Mouse (Mus musculus) limb, embryonic 10.5 days (tissue): ENCODE measurements around the gene Tysnd1. TPM values are rescaled to one million over a fixed set of nuclear protein-coding genes. Genes with fewer than 3 reads are reported as not detected.
A peak's percentile ranks its signal among the peaks of the same experiment; 100 is the strongest.

Experiments used
- DNase-seq: peaks from one replicate; pipeline ENCODE4 v3.0.0-alpha.2; 2017; ENCODE audit warnings: low spot score
- H3K27ac ChIP-seq: fragments of 300-500 bp; sonication (generic); 2 replicates; pipeline ENCODE4 v1.5.1; 2016; ENCODE audit warnings: mild to moderate bottlenecking
- H3K27me3 ChIP-seq: fragments of 300-500 bp; sonication (generic); 2 replicates; pipeline ENCODE4 v1.6.1; 2016; ENCODE audit warnings: low read depth, mild to moderate bottlenecking; ENCODE audit not compliant: poor library complexity, severe bottlenecking
- H3K36me3 ChIP-seq: fragments of 300-500 bp; sonication (generic); 2 replicates; pipeline ENCODE4 v1.6.1; 2016; ENCODE audit warnings: mild to moderate bottlenecking, moderate library complexity
- H3K4me1 ChIP-seq: fragments of 300-500 bp; sonication (generic); 2 replicates; pipeline ENCODE4 v1.6.1; 2016
- H3K4me3 ChIP-seq: fragments of 300-500 bp; sonication (generic); 2 replicates; pipeline ENCODE4 v1.5.1; 2016; ENCODE audit warnings: mild to moderate bottlenecking, moderate library complexity
- H3K9me3 ChIP-seq: fragments of 300-500 bp; sonication (generic); replicated peaks from 2 replicates; pipeline ENCODE4 v1.6.1; 2016; ENCODE audit warnings: mild to moderate bottlenecking
- WGBS: fragments of 180-500 bp; shearing (Covaris S2); methylation state at CpG from one replicate; pipeline ENCODE4 v1.1.7; 2016; 5-methylcytosine and 5-hydroxymethylcytosine counted together
- polyA plus RNA-seq: library from polyadenylated mRNA; unstranded; fragments of >200 nt; fragmentation: Nextera tagmentation; extraction: Ambion mirVana; gene quantifications from 2 replicates; pipeline ENCODE4 v1.2.1, GENCODE M21; 2016

Tysnd1 gene
- polyA plus RNA-seq, 1 experiment from 2014 or later: 39.9 TPM

GRCm38 (mm10) chr10:61704663-61705062 lies 9.3 kb downstream of the Tysnd1 start:
- Histone ChIP-seq H3K9me3 (no peaks in the 10 kb centered on the region), H3K4me1 (no peaks in the 10 kb centered on the region), H3K36me3 (peaks cover 45% of the 10 kb centered on the region), H3K27ac (no peak overlapping the region), H3K27me3 (no peaks in the 10 kb centered on the region), H3K4me3 (no peak overlapping the region)
- DNase-seq: no peak
- 79% methylated on average over 4 of the region's 4 CpGs for WGBS

- H3K9me3 ChIP-seq: no peaks in the 10 kb centered on the region
- 74% methylated on average over 6 of the region's 6 CpGs for WGBS
- no peak for DNase-seq
- peaks cover 30% of the 10 kb centered on the region for H3K36me3 ChIP-seq
- H3K4me1 ChIP-seq: no peaks in the 10 kb centered on the region
- H3K4me3 ChIP-seq: no peak overlapping the region
- no peak overlapping the region for H3K27ac ChIP-seq
- H3K27me3 ChIP-seq: no peaks in the 10 kb centered on the region
Observed at GRCm38 (mm10) chr10:61706412-61707375, 11.4 kb downstream of the Tysnd1 start.

- whole genome bisulfite sequencing: 74% methylated on average over 3 of the region's 3 CpGs
- Histone ChIP-seq H3K36me3 (no peaks in the 10 kb centered on the region), H3K9me3 (no peaks in the 10 kb centered on the region), H3K27ac (no peak overlapping the region), H3K4me3 (no peak overlapping the region), H3K4me1 (peaks cover 17% of the 10 kb centered on the region), H3K27me3 (peaks cover 17% of the 10 kb centered on the region; the same call in 1 of the 2 replicates)
- DNase-seq: no peak
Observed at GRCm38 (mm10) chr10:61713601-61714000, 18.3 kb downstream of the Tysnd1 start.

GRCm38 (mm10) chr10:61714146-61714545 lies 18.8 kb downstream of the Tysnd1 start:
- no peak for DNase-seq
- Histone ChIP-seq H3K4me3 (no peak overlapping the region), H3K27ac (no peak overlapping the region), H3K36me3 (no peaks in the 10 kb centered on the region), H3K4me1 (peaks cover 17% of the 10 kb centered on the region), H3K27me3 (peaks cover 17% of the 10 kb centered on the region; the same call in 1 of the 2 replicates), H3K9me3 (no peaks in the 10 kb centered on the region)
- 91% methylated on average over 4 of the region's 4 CpGs for WGBS

- Histone ChIP-seq H3K27ac (peak within 1 kb of the TSS; percentile 64), H3K36me3 (no peaks in the 10 kb centered on the region), H3K4me1 (peaks cover 17% of the 10 kb centered on the region), H3K4me3 (peak within 1 kb of the TSS; percentile 67), H3K27me3 (peaks cover 17% of the 10 kb centered on the region; the same call in 1 of the 2 replicates), H3K9me3 (no peaks in the 10 kb centered on the region)
- DNase-seq: peak; percentile 87
- WGBS: 15% methylated on average over 36 of the region's 36 CpGs
Observed at GRCm38 (mm10) chr10:61714771-61715461, 19.6 kb downstream of the Tysnd1 start, which contains the start of gene Aifm2. Gene Aifm2, plus strand, starts transcription at chr10:61715263.

GRCm38 (mm10) chr10:61715462-61715837 lies 20.1 kb downstream of the Tysnd1 start:
- peak overlapping the region; percentile 64 for H3K27ac ChIP-seq
- 3% methylated on average over 11 of the region's 11 CpGs for WGBS
- no peak for DNase-seq
- H3K27me3 ChIP-seq: peaks cover 17% of the 10 kb centered on the region; the same call in 1 of the 2 replicates
- H3K4me3 ChIP-seq: peak overlapping the region; percentile 67
- no peaks in the 10 kb centered on the region for H3K36me3 ChIP-seq
- peaks cover 17% of the 10 kb centered on the region for H3K4me1 ChIP-seq
- no peaks in the 10 kb centered on the region for H3K9me3 ChIP-seq

- Histone ChIP-seq H3K36me3 (no peaks in the 10 kb centered on the region), H3K4me3 (peak overlapping the region; percentile 67; the same call in 1 of the 2 replicates), H3K27me3 (peaks cover 17% of the 10 kb centered on the region; the same call in 1 of the 2 replicates), H3K9me3 (no peaks in the 10 kb centered on the region), H3K4me1 (peaks cover 17% of the 10 kb centered on the region), H3K27ac (no peak overlapping the region)
- 78% methylated on average over 7 of the region's 7 CpGs for whole genome bisulfite sequencing
- no peak for DNase-seq
Observed at GRCm38 (mm10) chr10:61715996-61716864, 20.9 kb downstream of the Tysnd1 start.

- Histone ChIP-seq H3K36me3 (no peaks in the 10 kb centered on the region), H3K27me3 (peaks cover 17% of the 10 kb centered on the region; the same call in 1 of the 2 replicates), H3K27ac (no peak overlapping the region), H3K9me3 (no peaks in the 10 kb centered on the region), H3K4me3 (no peak overlapping the region), H3K4me1 (peaks cover 17% of the 10 kb centered on the region)
- WGBS: 90% methylated on average over 12 of the region's 12 CpGs
- no peak for DNase-seq
Observed at GRCm38 (mm10) chr10:61717406-61718296, 22.3 kb downstream of the Tysnd1 start.

GRCm38 (mm10) chr10:61720331-61720730 lies 25.0 kb downstream of the Tysnd1 start:
- H3K27ac ChIP-seq: 0 out of 2 replicates have a peak overlapping the region, but pooled peaks have one; percentile 12
- H3K27me3 ChIP-seq: peaks cover 16% of the 10 kb centered on the region; the same call in 1 of the 2 replicates
- peaks cover 8% of the 10 kb centered on the region for H3K4me1 ChIP-seq
- DNase-seq: no peak
- WGBS: 88% methylated on average over 7 of the region's 7 CpGs
- no peaks in the 10 kb centered on the region for H3K36me3 ChIP-seq
- H3K9me3 ChIP-seq: no peaks in the 10 kb centered on the region
- H3K4me3 ChIP-seq: no peak overlapping the region

- 81% methylated on average over 3 of the region's 3 CpGs for WGBS
- no peaks in the 10 kb centered on the region for H3K4me1 ChIP-seq
- DNase-seq: no peak
- H3K9me3 ChIP-seq: no peaks in the 10 kb centered on the region
- H3K4me3 ChIP-seq: no peak overlapping the region
- H3K36me3 ChIP-seq: no peaks in the 10 kb centered on the region
- no peak overlapping the region for H3K27ac ChIP-seq
- H3K27me3 ChIP-seq: no peaks in the 10 kb centered on the region
Observed at GRCm38 (mm10) chr10:61722215-61722614, 26.9 kb downstream of the Tysnd1 start.

- WGBS: 75% methylated on average over 6 of the region's 6 CpGs
- no peak overlapping the region for H3K27ac ChIP-seq
- no peak for DNase-seq
- no peak overlapping the region for H3K4me3 ChIP-seq
- no peaks in the 10 kb centered on the region for H3K4me1 ChIP-seq
- H3K36me3 ChIP-seq: no peaks in the 10 kb centered on the region
- H3K9me3 ChIP-seq: no peaks in the 10 kb centered on the region
- peaks cover under 1% of the 10 kb centered on the region; the same call in 1 of the 2 replicates for H3K27me3 ChIP-seq
Observed at GRCm38 (mm10) chr10:61723271-61723670, 28.0 kb downstream of the Tysnd1 start.
